Mouse (Mus musculus) embryonic fibroblast, embryonic 13.5 days (primary cell): ENCODE results near the gene Stt3b.

Experiments
- CTCF ChIP-seq: IDR thresholded peaks from 2 replicates; pipeline ENCODE4 v1.5.1; 2011; ENCODE audit warnings: mild to moderate bottlenecking, control low read depth, low read length, moderate library complexity, borderline replicate concordance; ENCODE audit not compliant: insufficient read depth
- POLR2A ChIP-seq: IDR thresholded peaks from 2 replicates; pipeline ENCODE4 v1.6.1; 2011; ENCODE audit warnings: low read depth, mild to moderate bottlenecking, control low read depth, low read length, moderate library complexity

DNA sequence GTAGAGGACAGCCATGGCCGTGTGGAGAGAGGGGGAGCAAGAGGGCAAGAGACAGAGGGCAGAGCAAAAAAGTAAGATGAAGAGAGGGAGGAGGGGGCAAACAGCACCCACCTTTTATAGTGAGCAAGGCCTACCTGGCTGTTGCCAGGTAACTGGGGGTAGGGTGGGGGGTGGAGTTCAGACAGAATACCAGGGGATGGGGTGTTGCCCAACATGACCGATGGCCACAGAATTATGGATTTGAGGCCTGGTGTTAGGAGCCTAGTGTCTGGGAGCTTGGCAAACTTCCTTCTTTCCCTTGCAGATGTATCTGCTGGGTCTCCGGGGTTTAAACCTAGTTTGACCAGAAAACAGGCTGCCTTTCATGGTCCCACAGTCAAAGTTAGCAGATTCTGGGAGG is 34.7 kb upstream of the Stt3b start:
- TF ChIP-seq CTCF = no peak
- TF ChIP-seq POLR2A = no peak
